Mouse (Mus musculus) cortical plate, adult 2 months (tissue): ENCODE results near the gene Uvrag.

ENCODE experiments used
- CTCF ChIP-seq: fragments of 200-500 bp; IDR thresholded peaks from 2 replicates; pipeline ENCODE4 v1.5.1; 2011; ENCODE audit warnings: mild to moderate bottlenecking, control low read depth, low read length; ENCODE audit not compliant: insufficient read depth; ENCODE audit errors: extremely low read depth
- POLR2A ChIP-seq: fragments of 200-500 bp; IDR thresholded peaks from 2 replicates; pipeline ENCODE4 v1.6.1; 2011; ENCODE audit warnings: mild to moderate bottlenecking, low read length, control low read depth; ENCODE audit not compliant: insufficient read depth; ENCODE audit errors: extremely low read depth

- TF ChIP-seq CTCF (no peak), POLR2A (no peak)
Observed at GRCm38 (mm10) chr7:98968082-98968674, 172.8 kb downstream of the Uvrag start.
